Mouse (Mus musculus) heart, embryonic 12.5 days (tissue): Measurements from ENCODE around the gene Arhgap45. TPM values are rescaled to one million over a fixed set of nuclear protein-coding genes. Genes with fewer than 3 reads are reported as not detected.

Source experiments
- ATAC-seq: fragments of 200-750 bp; cut with Nextera tagmentation; 2 replicates; pipeline ENCODE4 v1.8.0; 2017; ENCODE audit warnings: moderate TSS enrichment, moderate library complexity; ENCODE audit not compliant: insufficient number of reproducible peaks, low FRiP score
- H3K27ac ChIP-seq: fragments of 300-500 bp; sonication (generic); 2 replicates; pipeline ENCODE4 v1.5.1; 2016; ENCODE audit warnings: mild to moderate bottlenecking, moderate library complexity; ENCODE audit not compliant: poor library complexity, severe bottlenecking
- H3K27me3 ChIP-seq: fragments of 300-500 bp; sonication (generic); replicated peaks from 2 replicates; pipeline ENCODE4 v1.6.1; 2016; ENCODE audit warnings: mild to moderate bottlenecking, moderate library complexity
- H3K36me3 ChIP-seq: fragments of 300-500 bp; sonication (generic); 2 replicates; pipeline ENCODE4 v1.6.1; 2016; ENCODE audit warnings: mild to moderate bottlenecking, moderate library complexity
- H3K4me1 ChIP-seq: fragments of 300-500 bp; sonication (generic); replicated peaks from 2 replicates; pipeline ENCODE4 v1.6.1; 2016; ENCODE audit warnings: mild to moderate bottlenecking
- H3K4me2 ChIP-seq: fragments of 300-500 bp; sonication (generic); 2 replicates; pipeline ENCODE4 v1.6.1; 2016; ENCODE audit warnings: mild to moderate bottlenecking, moderate library complexity
- H3K4me3 ChIP-seq: fragments of 300-500 bp; sonication (generic); 2 replicates; pipeline ENCODE4 v1.5.1; 2016; ENCODE audit warnings: mild to moderate bottlenecking
- H3K9ac ChIP-seq: fragments of 300-500 bp; sonication (generic); 2 replicates; pipeline ENCODE4 v1.6.1; 2016; ENCODE audit warnings: mild to moderate bottlenecking, moderate library complexity
- H3K9me3 ChIP-seq: fragments of 300-500 bp; sonication (generic); replicated peaks from 2 replicates; pipeline ENCODE4 v1.6.1; 2016; ENCODE audit warnings: mild to moderate bottlenecking, moderate library complexity
- WGBS: fragments of 180-500 bp; shearing (Covaris S2); methylation state at CpG from one replicate; pipeline ENCODE4 v1.1.7; 2016; 5-methylcytosine and 5-hydroxymethylcytosine counted together
- polyA plus RNA-seq: library from polyadenylated mRNA; unstranded; fragments of >200 nt; fragmentation: Nextera tagmentation; extraction: Ambion mirVana; gene quantifications from 2 replicates; pipeline ENCODE4 v1.2.1, GENCODE M21; 2016

The Arhgap45 gene
- polyA plus RNA-seq, 1 experiment from 2014 or later: 7.5 TPM

- Histone ChIP-seq H3K27me3 (peaks cover 17% of the 10 kb centered on the region), H3K4me2 (no peak overlapping the region), H3K4me3 (no peak overlapping the region), H3K36me3 (peaks cover 62% of the 10 kb centered on the region), H3K9me3 (0 out of 2 replicates have a peak, but pooled peaks cover 5% of the 10 kb centered on the region), H3K27ac (no peak overlapping the region), H3K4me1 (peaks cover 30% of the 10 kb centered on the region), H3K9ac (no peak overlapping the region)
- WGBS: 79% methylated on average over 28 of the region's 28 CpGs
- ATAC-seq: no peak
Measured at GRCm38 (mm10) chr10:79977324-79977723, 39.1 kb upstream of the Arhgap45 start.

DNA sequence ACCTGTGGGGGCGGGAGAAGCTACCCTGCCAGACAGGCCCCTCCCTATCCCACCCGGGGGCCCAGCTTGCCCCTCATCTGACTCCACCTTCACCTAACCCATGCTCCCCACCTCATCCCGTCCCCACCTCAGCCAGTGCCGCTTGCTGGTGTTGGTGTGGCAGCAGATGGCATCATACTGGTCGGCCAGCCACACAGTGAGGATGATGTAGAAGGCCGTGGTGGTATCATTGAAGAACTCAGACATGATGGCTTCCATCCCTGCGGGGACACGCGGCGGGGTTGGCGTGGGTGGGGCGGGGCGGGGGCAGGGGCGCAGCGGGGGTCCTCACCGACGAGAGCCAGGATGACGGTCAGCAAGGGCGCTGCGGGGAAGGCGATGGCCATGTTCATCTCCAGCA, 38.4 kb upstream of the Arhgap45 start:
- 0 out of 2 replicates have a peak, but pooled peaks cover 5% of the 10 kb centered on the region for H3K9me3 ChIP-seq
- H3K9ac ChIP-seq: no peak overlapping the region
- no peak overlapping the region for H3K27ac ChIP-seq
- ATAC-seq: no peak
- peaks cover 9% of the 10 kb centered on the region for H3K27me3 ChIP-seq
- no peak overlapping the region for H3K4me2 ChIP-seq
- H3K4me1 ChIP-seq: peaks cover 33% of the 10 kb centered on the region
- H3K4me3 ChIP-seq: no peak overlapping the region
- WGBS: 95% methylated on average over 21 of the region's 21 CpGs
- H3K36me3 ChIP-seq: peaks cover 62% of the 10 kb centered on the region

- H3K4me3 ChIP-seq: no peak overlapping the region
- no peaks in the 10 kb centered on the region for H3K27me3 ChIP-seq
- peaks cover 39% of the 10 kb centered on the region for H3K4me1 ChIP-seq
- WGBS: 87% methylated on average over 22 of the region's 22 CpGs
- peak overlapping the region; percentile 40; the same call in 1 of the 2 replicates for H3K9ac ChIP-seq
- H3K4me2 ChIP-seq: no peak overlapping the region
- H3K27ac ChIP-seq: no peak overlapping the region
- ATAC-seq: no peak
- peaks cover 56% of the 10 kb centered on the region for H3K36me3 ChIP-seq
- 0 out of 2 replicates have a peak, but pooled peaks cover 5% of the 10 kb centered on the region for H3K9me3 ChIP-seq
Measured at GRCm38 (mm10) chr10:79979401-79980155, 36.9 kb upstream of the Arhgap45 start.

GRCm38 (mm10) chr10:79983205-79983604, 33.2 kb upstream of the Arhgap45 start:
- peak overlapping the region; percentile 94; the same call in 1 of the 2 replicates for H3K27ac ChIP-seq
- peak overlapping the region; percentile 90 for H3K4me2 ChIP-seq
- H3K4me1 ChIP-seq: peaks cover 64% of the 10 kb centered on the region
- H3K27me3 ChIP-seq: no peaks in the 10 kb centered on the region
- no peak for ATAC-seq
- peaks cover 25% of the 10 kb centered on the region for H3K36me3 ChIP-seq
- H3K9ac ChIP-seq: peak overlapping the region; percentile 97
- H3K4me3 ChIP-seq: peak overlapping the region; percentile 82
- no peaks in the 10 kb centered on the region for H3K9me3 ChIP-seq
- 71% methylated on average over 5 of the region's 5 CpGs for WGBS

GRCm38 (mm10) chr10:79983670-79984069, 32.8 kb upstream of the Arhgap45 start:
- H3K9me3 ChIP-seq: no peaks in the 10 kb centered on the region
- H3K27ac ChIP-seq: peak overlapping the region; percentile 94
- H3K9ac ChIP-seq: peak overlapping the region; percentile 97
- H3K4me2 ChIP-seq: peak overlapping the region; percentile 90
- peaks cover 20% of the 10 kb centered on the region for H3K36me3 ChIP-seq
- 4% methylated on average over 18 of the region's 21 CpGs for WGBS
- 0 out of 2 replicates have a peak, but pooled peaks have one; percentile 0 for ATAC-seq
- H3K4me1 ChIP-seq: peaks cover 64% of the 10 kb centered on the region
- H3K27me3 ChIP-seq: no peaks in the 10 kb centered on the region
- H3K4me3 ChIP-seq: peak overlapping the region; percentile 82

DNA sequence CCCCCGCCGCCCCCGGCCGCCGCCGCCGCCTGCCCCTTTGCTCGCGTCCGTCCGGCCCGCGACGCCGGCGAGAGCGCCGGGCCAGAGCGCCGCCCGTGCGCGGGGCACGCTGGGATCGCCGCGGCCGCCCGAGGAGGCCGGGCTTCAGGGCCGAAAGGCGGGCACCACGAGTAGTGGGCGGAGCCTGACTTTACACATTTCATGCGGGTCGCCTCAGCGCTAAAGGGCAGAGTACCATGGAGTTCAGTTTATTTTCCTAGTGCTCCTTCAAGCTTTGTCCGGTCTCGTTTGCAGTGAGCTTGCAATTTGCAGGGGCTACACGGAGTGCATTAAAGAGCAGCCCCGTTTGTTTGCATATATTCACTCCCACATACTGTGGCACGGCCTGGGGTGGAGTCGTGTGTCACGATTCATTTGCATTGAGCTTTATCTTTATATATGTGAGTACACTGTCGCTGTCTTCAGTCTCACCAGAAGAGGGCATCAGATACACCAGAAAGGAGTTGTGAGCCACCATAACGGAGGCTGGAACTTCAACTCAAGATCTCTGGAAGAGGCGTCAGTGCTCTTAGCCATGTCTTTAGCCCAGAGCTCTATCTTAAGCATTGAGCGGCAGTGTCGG, 32.1 kb upstream of the Arhgap45 start, which contains the start of gene Tmem259:
TSS of gene Tmem259 (minus strand) at position 136 of the 622 bp plus-strand sequence.
- peak within 1 kb of the TSS; percentile 97 for H3K9ac ChIP-seq
- H3K27me3 ChIP-seq: no peaks in the 10 kb centered on the region
- peak within 1 kb of the TSS; percentile 90 for H3K4me2 ChIP-seq
- peak within 1 kb of the TSS; percentile 82 for H3K4me3 ChIP-seq
- H3K9me3 ChIP-seq: no peaks in the 10 kb centered on the region
- H3K4me1 ChIP-seq: peaks cover 68% of the 10 kb centered on the region
- ATAC-seq: peak; percentile 78
- under 1% methylated on average over 49 of the region's 49 CpGs for WGBS
- peak within 1 kb of the TSS; percentile 94 for H3K27ac ChIP-seq
- peaks cover 14% of the 10 kb centered on the region for H3K36me3 ChIP-seq

- Histone ChIP-seq H3K9me3 (no peaks in the 10 kb centered on the region), H3K4me2 (peak overlapping the region; percentile 90), H3K27me3 (no peaks in the 10 kb centered on the region), H3K36me3 (peaks cover 10% of the 10 kb centered on the region), H3K27ac (peak overlapping the region; percentile 94), H3K9ac (peak overlapping the region; percentile 97), H3K4me3 (peak overlapping the region; percentile 82), H3K4me1 (peaks cover 69% of the 10 kb centered on the region)
- WGBS: under 1% methylated on average over 22 of the region's 22 CpGs
- peak; percentile 92 for ATAC-seq
Measured at GRCm38 (mm10) chr10:79984871-79985270, 31.6 kb upstream of the Arhgap45 start.

GRCm38 (mm10) chr10:79985334-79986231, 30.9 kb upstream of the Arhgap45 start:
- ATAC-seq: 0 out of 2 replicates have a peak, but pooled peaks have one; percentile 5
- H3K4me1 ChIP-seq: peaks cover 67% of the 10 kb centered on the region
- WGBS: 4% methylated on average over 35 of the region's 35 CpGs

DNA sequence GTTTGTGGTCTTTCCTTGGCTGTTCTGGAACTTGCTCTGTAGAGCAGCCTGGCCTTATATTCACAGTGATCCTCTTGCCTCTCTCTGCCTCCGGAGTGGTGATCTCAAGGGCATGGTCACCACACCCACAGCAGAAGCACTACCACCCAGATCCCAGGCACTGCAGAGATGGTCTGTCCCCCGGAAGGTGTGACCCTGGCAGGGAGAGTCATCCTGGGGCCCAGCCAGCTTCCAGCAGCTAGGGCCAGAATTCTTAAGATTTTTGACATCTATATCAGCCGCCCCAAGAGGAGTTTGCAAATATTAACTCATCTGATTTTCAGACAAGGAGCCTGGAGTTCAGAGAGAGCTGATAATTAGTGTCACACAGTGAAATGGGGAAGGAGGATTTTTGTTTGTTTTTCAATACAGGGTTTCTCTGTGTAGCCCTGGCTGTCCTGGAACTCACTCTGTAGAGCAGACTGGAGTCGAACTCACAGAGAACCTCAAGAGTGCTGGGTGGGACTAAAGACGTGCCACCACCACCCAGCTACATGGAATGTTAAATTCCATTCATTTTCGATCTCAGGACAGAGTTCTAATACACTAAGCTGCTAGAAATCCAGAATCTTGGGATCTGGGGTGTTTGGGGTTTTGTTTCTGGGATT, 30.1 kb upstream of the Arhgap45 start:
- Histone ChIP-seq H3K9me3 (peaks cover 5% of the 10 kb centered on the region; the same call in 1 of the 2 replicates), H3K27me3 (no peaks in the 10 kb centered on the region), H3K9ac (peak overlapping the region; percentile 73), H3K27ac (peak overlapping the region; percentile 94), H3K4me1 (peaks cover 66% of the 10 kb centered on the region), H3K4me2 (peak overlapping the region; percentile 90), H3K4me3 (peak overlapping the region; percentile 82; the same call in 1 of the 2 replicates), H3K36me3 (peaks cover 11% of the 10 kb centered on the region)
- 25% methylated on average over 6 of the region's 6 CpGs for WGBS
- no peak for ATAC-seq

More at GRCm38 (mm10) chr10:79985334-79986231, 30.9 kb upstream of the Arhgap45 start:
- Histone ChIP-seq H3K27ac (peak overlapping the region; percentile 94), H3K9me3 (no peaks in the 10 kb centered on the region), H3K36me3 (peaks cover 10% of the 10 kb centered on the region), H3K4me3 (peak overlapping the region; percentile 82), H3K27me3 (no peaks in the 10 kb centered on the region), H3K9ac (peak overlapping the region; percentile 97), H3K4me2 (peak overlapping the region; percentile 90)

- Histone ChIP-seq H3K27ac (peak overlapping the region; percentile 94), H3K36me3 (peaks cover 14% of the 10 kb centered on the region), H3K27me3 (no peaks in the 10 kb centered on the region), H3K4me2 (peak overlapping the region; percentile 90), H3K9me3 (peaks cover 7% of the 10 kb centered on the region; the same call in 1 of the 2 replicates), H3K9ac (peak overlapping the region; percentile 89), H3K4me1 (peaks cover 61% of the 10 kb centered on the region), H3K4me3 (no peak overlapping the region)
- ATAC-seq: no peak
- 7% methylated on average over 11 of the region's 11 CpGs for WGBS
Measured at GRCm38 (mm10) chr10:79986963-79987362, 29.5 kb upstream of the Arhgap45 start.
